Mouse (Mus musculus): ENCODE data around the gene Ms4a13.
A peak's percentile ranks its signal among the peaks of the same experiment; 100 is the strongest.
"Not testable (repeated sequence)": the region's sequence is repeated elsewhere in the genome, so short reads cannot be mapped to it uniquely, and the experiment has no call there.

The Ms4a13 gene

GRCm38 (mm10) chr19:11196546-11196945, at the start of gene Ms4a13:
Ms4a13 (minus strand) TSS chr19:11196737.
- ATAC-seq (ENCODE audit: insufficient number of reproducible peaks, low FRiP score, low TSS enrichment), result no peak

- ATAC-seq (ENCODE audit: insufficient number of reproducible peaks, low FRiP score, low TSS enrichment), result no peak
Observed at GRCm38 (mm10) chr19:11244230-11244629, 47.7 kb upstream of the Ms4a13 start.

- no peak for ATAC-seq (ENCODE audit: insufficient number of reproducible peaks, low FRiP score, low TSS enrichment)
Observed at GRCm38 (mm10) chr19:11242560-11242959, 46.0 kb upstream of the Ms4a13 start.

GRCm38 (mm10) chr19:11235820-11236219, 39.3 kb upstream of the Ms4a13 start:
- no peak for ATAC-seq (ENCODE audit: insufficient number of reproducible peaks, low FRiP score, low TSS enrichment)

GRCm38 (mm10) chr19:11234921-11235735, 38.6 kb upstream of the Ms4a13 start:
- ATAC-seq (ENCODE audit: insufficient number of reproducible peaks, low FRiP score, low TSS enrichment), result no peak

GRCm38 (mm10) chr19:11234244-11234643, 37.7 kb upstream of the Ms4a13 start:
- no peak for ATAC-seq (ENCODE audit: insufficient number of reproducible peaks, low FRiP score, low TSS enrichment)

- ATAC-seq (ENCODE audit: insufficient number of reproducible peaks, low FRiP score, low TSS enrichment), result no peak
Observed at GRCm38 (mm10) chr19:11232348-11232747, 35.8 kb upstream of the Ms4a13 start, which contains the start of gene Ms4a12. Ms4a12 (minus strand) TSS chr19:11232448.

GRCm38 (mm10) chr19:11192552-11192951, 4.0 kb downstream of the Ms4a13 start:
- ATAC-seq (ENCODE audit: insufficient number of reproducible peaks, low FRiP score, low TSS enrichment), result no peak

GRCm38 (mm10) chr19:11184121-11184520, 12.4 kb downstream of the Ms4a13 start:
- ATAC-seq (ENCODE audit: insufficient number of reproducible peaks, low FRiP score, low TSS enrichment), result no peak

- no peak for ATAC-seq (ENCODE audit: insufficient number of reproducible peaks, low FRiP score, low TSS enrichment)
Observed at GRCm38 (mm10) chr19:11177464-11177863, 19.1 kb downstream of the Ms4a13 start.

GRCm38 (mm10) chr19:11165172-11165571, 31.4 kb downstream of the Ms4a13 start, which contains the start of gene 1700025F22Rik:
1700025F22Rik (minus strand) TSS chr19:11165320.
- ATAC-seq (ENCODE audit: insufficient number of reproducible peaks, low FRiP score, low TSS enrichment), result no peak

GRCm38 (mm10) chr19:11157890-11158289, 38.6 kb downstream of the Ms4a13 start:
- not testable (repeated sequence) for ATAC-seq (ENCODE audit: insufficient number of reproducible peaks, low FRiP score, low TSS enrichment)

- ATAC-seq (ENCODE audit: insufficient number of reproducible peaks, low FRiP score, low TSS enrichment), result no peak
Observed at GRCm38 (mm10) chr19:11135336-11135735, 61.2 kb downstream of the Ms4a13 start.

- ATAC-seq (ENCODE audit: insufficient number of reproducible peaks, low FRiP score, low TSS enrichment), result no peak
Observed at GRCm38 (mm10) chr19:11134852-11135251, 61.7 kb downstream of the Ms4a13 start.

- ATAC-seq (ENCODE audit: insufficient number of reproducible peaks, low FRiP score, low TSS enrichment), result not testable (repeated sequence)
Observed at GRCm38 (mm10) chr19:11130776-11131175, 65.8 kb downstream of the Ms4a13 start, which contains the start of gene 1700017D01Rik. 1700017D01Rik (minus strand) TSS chr19:11130876.

GRCm38 (mm10) chr19:11129702-11130101, 66.8 kb downstream of the Ms4a13 start:
- ATAC-seq (ENCODE audit: insufficient number of reproducible peaks, low FRiP score, low TSS enrichment), result no peak

GRCm38 (mm10) chr19:11121016-11121420, 75.5 kb downstream of the Ms4a13 start:
- peak; percentile 96 for ATAC-seq (ENCODE audit: insufficient number of reproducible peaks, low FRiP score, low TSS enrichment)

Measured in cerebellum, adult (tissue).